Mouse (Mus musculus) midbrain, postnatal 0 days (tissue): ENCODE results near the gene Htra2. TPM values are rescaled to one million over a fixed set of nuclear protein-coding genes. Genes with fewer than 3 reads are reported as not detected.

ENCODE experiments used
- ATAC-seq: fragments of 200-750 bp; cut with Nextera tagmentation; 2 replicates; pipeline ENCODE4 v1.8.0; 2017; ENCODE audit warnings: moderate number of reproducible peaks, mild to moderate bottlenecking, moderate TSS enrichment, moderate library complexity; ENCODE audit not compliant: low FRiP score
- DNase-seq: peaks from one replicate; pipeline ENCODE4 v3.0.0-alpha.2; 2015; ENCODE audit warnings: low spot score
- H3K27ac ChIP-seq: fragments of 300-500 bp; sonication (generic); 2 replicates; pipeline ENCODE4 v1.5.1; 2014; ENCODE audit warnings: low read depth, mild to moderate bottlenecking, low read length, mixed read lengths
- H3K27me3 ChIP-seq: fragments of 300-500 bp; sonication (generic); 2 replicates; pipeline ENCODE4 v1.6.1; 2014; ENCODE audit warnings: low read length, control low read depth, mixed read lengths; ENCODE audit not compliant: insufficient read depth
- H3K36me3 ChIP-seq: fragments of 300-500 bp; sonication (generic); 2 replicates; pipeline ENCODE4 v1.6.1; 2014; ENCODE audit warnings: low read length, control low read depth, mixed read lengths; ENCODE audit not compliant: insufficient read depth
- H3K4me1 ChIP-seq: fragments of 300-500 bp; sonication (generic); 2 replicates; pipeline ENCODE4 v1.6.1; 2014; ENCODE audit warnings: mild to moderate bottlenecking, control low read depth, antibody characterized with exemption, low read length, mixed read lengths; ENCODE audit not compliant: insufficient read depth
- H3K4me2 ChIP-seq: fragments of 300-500 bp; sonication (generic); 2 replicates; pipeline ENCODE4 v1.6.1; 2014; ENCODE audit warnings: low read depth, mild to moderate bottlenecking, low read length, mixed read lengths; ENCODE audit not compliant: poor library complexity, severe bottlenecking
- H3K4me3 ChIP-seq: fragments of 300-500 bp; sonication (generic); 2 replicates; pipeline ENCODE4 v1.5.1; 2014; ENCODE audit warnings: low read depth, mild to moderate bottlenecking, low read length, moderate library complexity
- H3K9ac ChIP-seq: fragments of 300-500 bp; sonication (generic); replicated peaks from 2 replicates; pipeline ENCODE4 v1.6.1; 2014; ENCODE audit warnings: mild to moderate bottlenecking, low read length, moderate library complexity, mixed read lengths; ENCODE audit not compliant: poor library complexity, severe bottlenecking
- H3K9me3 ChIP-seq: fragments of 300-500 bp; sonication (generic); 2 replicates; pipeline ENCODE4 v1.6.1; 2016; ENCODE audit warnings: low read length, control low read depth
- CTCF ChIP-seq: IDR thresholded peaks from 2 replicates; pipeline ENCODE4 v1.5.1; 2016; ENCODE audit warnings: antibody characterized with exemption, mild to moderate bottlenecking
- WGBS: fragments of 180-500 bp; shearing (Covaris S2); extraction: QIAGEN DNeasy Blood & Tissue Kit; methylation state at CpG from one replicate; pipeline ENCODE4 v1.1.7; 2014; 5-methylcytosine and 5-hydroxymethylcytosine counted together
- polyA plus RNA-seq: library from polyadenylated mRNA; unstranded; fragments of >200 nt; fragmentation: Nextera tagmentation; extraction: Ambion mirVana; gene quantifications from 2 replicates; pipeline ENCODE4 v1.2.1, GENCODE M21; 2015
- total RNA-seq: library from RNA; depleted of rRNA; stranded (reverse); fragments of >200 nt; gene quantifications from 2 replicates; pipeline ENCODE4 v1.2.3, GENCODE M21; 2014

The Htra2 gene
- total and polyA plus RNA-seq, 2 experiments from 2014 or later = 56.5 to 87.8 TPM

DNA sequence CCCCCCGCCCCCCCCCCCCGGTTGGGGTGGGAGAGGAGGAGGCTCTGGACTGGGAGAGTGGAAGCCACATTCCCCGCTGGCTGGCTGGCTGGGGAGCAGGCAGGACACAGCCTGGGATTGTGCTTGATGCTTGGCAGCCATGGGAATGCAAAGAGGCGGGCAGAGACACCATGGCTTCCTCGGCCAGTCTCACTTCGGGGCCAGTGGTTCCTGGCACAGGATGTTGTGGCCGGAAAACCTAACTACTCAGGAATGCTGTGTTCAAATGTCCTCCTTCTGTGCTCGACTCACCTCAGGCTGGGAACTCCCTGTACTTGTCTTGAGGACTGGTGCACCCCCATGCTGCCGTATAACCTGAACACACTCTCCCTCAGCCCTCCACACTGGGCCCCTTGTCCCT is 27.4 kb downstream of the Htra2 start:
- no peaks in the 10 kb centered on the region for H3K36me3 ChIP-seq
- H3K27me3 ChIP-seq = peaks cover 18% of the 10 kb centered on the region
- ATAC-seq = no peak
- H3K27ac ChIP-seq = no peak overlapping the region
- no peak overlapping the region for H3K9ac ChIP-seq
- H3K4me1 ChIP-seq = no peaks in the 10 kb centered on the region
- no peaks in the 10 kb centered on the region for H3K9me3 ChIP-seq
- TF ChIP-seq CTCF = no peak
- DNase-seq = no peak
- WGBS = 75% methylated on average over 7 of the region's 9 CpGs
- no peak overlapping the region for H3K4me3 ChIP-seq
- no peak overlapping the region for H3K4me2 ChIP-seq

DNA sequence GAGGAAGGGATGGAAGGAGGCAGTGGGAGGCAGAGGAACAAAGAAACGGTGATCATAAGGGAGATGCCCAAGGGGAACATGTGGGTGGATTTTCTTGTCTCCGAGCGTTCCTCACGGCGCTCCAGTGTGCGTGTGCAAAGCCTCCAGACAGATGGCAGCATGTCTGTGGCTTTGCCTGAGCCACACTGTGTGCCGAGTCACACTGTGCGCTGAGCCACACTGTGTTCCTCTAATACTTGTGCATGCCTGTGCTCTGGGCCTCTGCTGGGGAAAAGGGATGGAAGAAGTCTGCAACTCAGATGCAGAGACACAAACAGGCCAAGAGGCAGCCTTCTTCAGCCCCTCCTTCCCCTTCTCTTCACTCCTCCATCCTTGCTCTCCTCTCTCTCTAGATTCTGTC is 27.8 kb downstream of the Htra2 start:
- H3K27ac ChIP-seq = no peak overlapping the region
- H3K9ac ChIP-seq = no peak overlapping the region

DNA sequence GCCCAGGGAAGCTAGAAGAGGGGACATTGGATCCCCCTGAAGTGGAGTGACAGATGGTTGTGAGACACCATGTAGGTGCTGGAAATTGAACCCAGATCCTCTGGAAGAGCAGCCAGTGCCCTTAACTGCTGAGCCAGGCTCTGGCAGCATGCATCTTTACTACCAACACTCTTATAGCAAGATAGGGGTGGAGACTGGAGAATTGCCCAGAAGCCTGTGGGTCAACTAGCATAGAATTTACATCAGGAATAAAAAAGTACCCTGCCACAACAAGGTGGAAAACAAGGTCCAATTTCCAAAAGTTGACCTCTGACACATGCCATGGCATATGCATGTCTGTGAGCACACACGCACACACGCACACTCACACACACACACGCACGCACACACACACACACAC is 29.9 kb downstream of the Htra2 start:
- 99% methylated on average over 4 of the region's 4 CpGs for WGBS
- H3K27ac ChIP-seq = no peak overlapping the region
- H3K4me3 ChIP-seq = no peak overlapping the region
- no peaks in the 10 kb centered on the region for H3K4me1 ChIP-seq
- H3K27me3 ChIP-seq = no peaks in the 10 kb centered on the region
- no peak overlapping the region for H3K9ac ChIP-seq
- no peaks in the 10 kb centered on the region for H3K36me3 ChIP-seq
- H3K9me3 ChIP-seq = no peaks in the 10 kb centered on the region
- DNase-seq (no peak), ATAC-seq (no peak)
- H3K4me2 ChIP-seq = no peak overlapping the region
- no peak for TF ChIP-seq CTCF

More for the DNA sequence above, 27.8 kb downstream of the Htra2 start:
- DNase-seq (no peak), ATAC-seq (no peak)
- H3K4me2 ChIP-seq = no peak overlapping the region
- H3K36me3 ChIP-seq = no peaks in the 10 kb centered on the region
- H3K27me3 ChIP-seq = peaks cover 16% of the 10 kb centered on the region
- H3K9me3 ChIP-seq = no peaks in the 10 kb centered on the region
- no peaks in the 10 kb centered on the region for H3K4me1 ChIP-seq
- no peak overlapping the region for H3K4me3 ChIP-seq
- WGBS = 67% methylated on average over 8 of the region's 8 CpGs
- no peak for TF ChIP-seq CTCF

DNA sequence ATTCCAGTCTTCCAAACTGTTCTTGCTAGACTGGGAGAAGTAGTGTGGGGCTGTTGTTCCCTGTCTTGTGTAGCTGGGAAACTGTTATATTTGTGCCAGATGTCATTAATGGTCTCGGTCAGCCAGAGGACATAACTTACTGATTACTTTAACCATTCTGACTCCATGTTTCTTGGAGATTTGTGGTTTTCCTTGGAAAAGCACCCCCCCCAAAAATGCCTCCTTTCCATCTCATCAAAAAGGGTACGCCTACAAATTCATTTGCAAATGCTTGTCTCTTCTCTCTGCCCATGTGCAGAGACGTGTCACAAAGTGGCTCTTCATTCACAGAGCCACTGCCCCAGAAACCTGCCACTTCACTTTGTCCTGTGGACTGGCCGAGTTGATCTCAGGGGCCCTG is 30.7 kb downstream of the Htra2 start:
- 73% methylated on average over 4 of the region's 4 CpGs for WGBS
- ATAC-seq (no peak), DNase-seq (no peak)

DNA sequence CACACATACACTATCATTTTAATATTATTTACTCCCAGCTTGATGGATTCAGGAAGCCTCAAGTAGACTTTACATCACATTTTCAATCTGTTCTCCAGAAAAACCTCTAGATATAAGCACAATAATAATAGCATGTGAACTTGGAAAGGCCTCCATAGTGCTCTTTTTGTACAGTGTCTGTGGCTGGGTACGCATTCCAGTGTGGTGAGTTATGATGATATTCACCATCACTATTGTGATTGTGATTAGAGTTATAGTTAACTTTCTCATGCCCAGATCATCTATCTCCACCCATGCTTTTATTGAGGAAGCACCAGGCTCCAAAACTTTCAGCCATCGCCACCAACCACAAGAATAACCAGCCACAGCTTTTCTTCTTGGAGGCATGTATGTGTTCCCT is 31.3 kb downstream of the Htra2 start:
- DNase-seq (no peak), ATAC-seq (no peak)
- Histone ChIP-seq H3K27me3 (no peaks in the 10 kb centered on the region), H3K36me3 (no peaks in the 10 kb centered on the region), H3K9me3 (no peaks in the 10 kb centered on the region), H3K27ac (no peak overlapping the region), H3K4me1 (no peaks in the 10 kb centered on the region), H3K4me2 (no peak overlapping the region), H3K9ac (no peak overlapping the region), H3K4me3 (no peak overlapping the region)
- WGBS = 97% methylated on average over 2 of the region's 2 CpGs
- no peak for TF ChIP-seq CTCF

More for the DNA sequence above, 30.7 kb downstream of the Htra2 start:
- Histone ChIP-seq H3K9me3 (no peaks in the 10 kb centered on the region), H3K4me3 (no peak overlapping the region), H3K27me3 (no peaks in the 10 kb centered on the region), H3K4me1 (no peaks in the 10 kb centered on the region), H3K27ac (no peak overlapping the region), H3K4me2 (no peak overlapping the region), H3K36me3 (no peaks in the 10 kb centered on the region), H3K9ac (no peak overlapping the region)
- no peak for TF ChIP-seq CTCF

DNA sequence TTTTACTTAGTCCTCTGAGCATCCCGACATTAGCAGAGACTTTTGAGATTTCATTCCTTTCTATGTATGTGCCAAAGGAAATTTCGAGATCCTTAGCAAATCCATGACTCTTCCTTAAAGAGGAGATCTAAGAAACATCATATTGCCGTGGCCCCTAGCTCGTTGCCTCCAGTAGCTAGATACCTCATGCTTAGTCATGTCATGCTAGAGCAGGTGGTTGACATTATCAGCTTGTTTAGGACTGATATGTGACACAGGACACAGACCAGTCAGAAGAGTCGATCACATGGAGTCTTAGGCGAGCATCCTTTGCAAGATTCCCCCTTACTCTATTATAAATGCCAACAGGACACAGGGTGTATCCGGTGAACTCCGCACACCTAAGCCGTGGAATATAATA is 32.1 kb downstream of the Htra2 start:
- Histone ChIP-seq H3K4me1 (no peaks in the 10 kb centered on the region), H3K27me3 (no peaks in the 10 kb centered on the region), H3K9me3 (no peaks in the 10 kb centered on the region), H3K9ac (no peak overlapping the region), H3K4me2 (no peak overlapping the region), H3K27ac (no peak overlapping the region), H3K36me3 (no peaks in the 10 kb centered on the region), H3K4me3 (no peak overlapping the region)
- 87% methylated on average over 9 of the region's 9 CpGs for WGBS
- DNase-seq (no peak), ATAC-seq (no peak)
- no peak for TF ChIP-seq CTCF
